Mouse (Mus musculus) small intestine, adult 2 months (tissue): Measurements from ENCODE around the gene Limd2. TPM values are rescaled to one million over a fixed set of nuclear protein-coding genes. Genes with fewer than 3 reads are reported as not detected.

Experiments used
- H3K27ac ChIP-seq: fragments of 200-500 bp; 2 replicates; pipeline ENCODE4 v1.5.1; 2012; ENCODE audit warnings: low read depth, low read length, control low read depth, inconsistent platforms; ENCODE audit not compliant: insufficient read depth
- H3K27me3 ChIP-seq: fragments of 200-500 bp; 2 replicates; pipeline ENCODE4 v1.6.1; 2012; ENCODE audit warnings: mild to moderate bottlenecking, moderate library complexity, low read length, inconsistent platforms; ENCODE audit not compliant: control insufficient read depth, insufficient read depth
- H3K36me3 ChIP-seq: fragments of 200-500 bp; 2 replicates; pipeline ENCODE4 v1.6.1; 2012; ENCODE audit warnings: mild to moderate bottlenecking, low read length, control low read depth, inconsistent platforms; ENCODE audit not compliant: control insufficient read depth, insufficient read depth
- H3K4me1 ChIP-seq: fragments of 200-500 bp; 2 replicates; pipeline ENCODE4 v1.6.1; 2012; ENCODE audit warnings: low read length, inconsistent platforms, mixed read lengths; ENCODE audit not compliant: control insufficient read depth, insufficient read depth, insufficient read length
- H3K4me3 ChIP-seq: fragments of 200-500 bp; 2 replicates; pipeline ENCODE4 v1.5.1; 2012; ENCODE audit warnings: low read depth, mild to moderate bottlenecking, control low read depth, inconsistent platforms, low read length, moderate library complexity
- CTCF ChIP-seq: fragments of 200-500 bp; IDR thresholded peaks from 2 replicates; pipeline ENCODE4 v1.5.1; 2012; ENCODE audit warnings: low read depth, mild to moderate bottlenecking, control low read depth, inconsistent platforms, low read length, moderate library complexity, mixed read lengths; ENCODE audit not compliant: insufficient replicate concordance, insufficient read length; ENCODE audit errors: extremely low read depth
- POLR2A ChIP-seq: fragments of 200-500 bp; IDR thresholded peaks from 2 replicates; pipeline ENCODE4 v1.6.1; 2012; ENCODE audit warnings: low read depth, mild to moderate bottlenecking, control low read depth, inconsistent platforms, low read length, moderate library complexity
- WGBS: fragments of 180-500 bp; shearing (Covaris S2); methylation state at CpG from one replicate; pipeline ENCODE4 v1.1.7; 2018; 5-methylcytosine and 5-hydroxymethylcytosine counted together
- polyA plus RNA-seq: library from polyadenylated mRNA; depleted of rRNA; stranded (reverse); fragments of >200 nt; gene quantifications from 2 replicates; pipeline ENCODE4 v1.2.3, GENCODE M21; 2012

Gene Limd2
- polyA plus RNA-seq, 1 experiment, result 21.7 TPM

- peaks cover 4% of the 10 kb centered on the region; the same call in 1 of the 2 replicates for H3K4me1 ChIP-seq
- no peak overlapping the region for H3K4me3 ChIP-seq
- no peaks in the 10 kb centered on the region for H3K27me3 ChIP-seq
- H3K27ac ChIP-seq, result no peak overlapping the region
- WGBS, result 46% methylated on average over 5 of the region's 5 CpGs
- no peak for TF ChIP-seq CTCF
- no peak for TF ChIP-seq POLR2A
- no peaks in the 10 kb centered on the region for H3K36me3 ChIP-seq
These were observed 6.8 kb upstream of the Limd2 start for GRCm38 (mm10) chr11:106167435-106167834.

- no peaks in the 10 kb centered on the region for H3K27me3 ChIP-seq
- no peaks in the 10 kb centered on the region for H3K36me3 ChIP-seq
- peaks cover 11% of the 10 kb centered on the region for H3K4me1 ChIP-seq
- 90% methylated on average over 16 of the region's 16 CpGs for WGBS
- no peak for TF ChIP-seq CTCF
- TF ChIP-seq POLR2A, result no peak
- H3K27ac ChIP-seq, result no peak overlapping the region
- no peak overlapping the region for H3K4me3 ChIP-seq
These were observed 4.0 kb upstream of the Limd2 start for GRCm38 (mm10) chr11:106164601-106165180.

- H3K27me3 ChIP-seq, result no peaks in the 10 kb centered on the region
- WGBS, result 80% methylated on average over 4 of the region's 4 CpGs
- H3K4me3 ChIP-seq, result no peak overlapping the region
- H3K4me1 ChIP-seq, result peaks cover 11% of the 10 kb centered on the region
- no peak for TF ChIP-seq POLR2A
- TF ChIP-seq CTCF, result no peak
- no peak overlapping the region for H3K27ac ChIP-seq
- H3K36me3 ChIP-seq, result no peaks in the 10 kb centered on the region
These were observed 2.9 kb upstream of the Limd2 start for GRCm38 (mm10) chr11:106163546-106163945.

GRCm38 (mm10) chr11:106162237-106162636 is 1.6 kb upstream of the Limd2 start:
- peaks cover 7% of the 10 kb centered on the region for H3K4me1 ChIP-seq
- no peaks in the 10 kb centered on the region for H3K27me3 ChIP-seq
- H3K27ac ChIP-seq, result no peak overlapping the region
- WGBS, result 76% methylated on average over 2 of the region's 2 CpGs
- TF ChIP-seq POLR2A (no peak), CTCF (no peak)
- H3K36me3 ChIP-seq, result no peaks in the 10 kb centered on the region
- no peak overlapping the region for H3K4me3 ChIP-seq

- H3K27ac ChIP-seq, result peak overlapping the region; percentile 70
- WGBS, result under 1% methylated on average over 105 of the region's 106 CpGs
- H3K36me3 ChIP-seq, result peaks cover 2% of the 10 kb centered on the region; the same call in 1 of the 2 replicates
These were observed 479 bp downstream of the Limd2 start for GRCm38 (mm10) chr11:106159921-106160840.

GRCm38 (mm10) chr11:106159216-106159920 is 1.3 kb downstream of the Limd2 start:
- H3K36me3 ChIP-seq, result peaks cover 9% of the 10 kb centered on the region
- TF ChIP-seq POLR2A, result no peak; the same call in 1 of the 2 replicates
- H3K27ac ChIP-seq, result peak overlapping the region; percentile 77
- 1% methylated on average over 25 of the region's 25 CpGs for WGBS
- no peaks in the 10 kb centered on the region for H3K27me3 ChIP-seq
- peaks cover 9% of the 10 kb centered on the region for H3K4me1 ChIP-seq
- peak overlapping the region; percentile 73 for H3K4me3 ChIP-seq

More at GRCm38 (mm10) chr11:106159921-106160840, 479 bp downstream of the Limd2 start:
- peak overlapping the region; percentile 73 for H3K4me3 ChIP-seq
- H3K27me3 ChIP-seq, result no peaks in the 10 kb centered on the region
- peaks cover 7% of the 10 kb centered on the region; the same call in 1 of the 2 replicates for H3K4me1 ChIP-seq
- no peak for TF ChIP-seq CTCF
- no peak for TF ChIP-seq POLR2A

GRCm38 (mm10) chr11:106158930-106159215 is 1.8 kb downstream of the Limd2 start:
- Histone ChIP-seq H3K27me3 (no peaks in the 10 kb centered on the region), H3K4me1 (peaks cover 9% of the 10 kb centered on the region), H3K4me3 (peak overlapping the region; percentile 73), H3K36me3 (peaks cover 14% of the 10 kb centered on the region), H3K27ac (peak overlapping the region; percentile 77)
- 37% methylated on average over 9 of the region's 9 CpGs for WGBS
- no peak for TF ChIP-seq POLR2A
- no peak for TF ChIP-seq CTCF
